Mouse (Mus musculus): ENCODE results near the gene Acoxl. TPM values are rescaled to one million over a fixed set of nuclear protein-coding genes. Genes with fewer than 3 reads are reported as not detected.

Gene Acoxl
- total and polyA plus RNA-seq, 3 experiments, result 0.05 TPM; not detected in 1

DNA sequence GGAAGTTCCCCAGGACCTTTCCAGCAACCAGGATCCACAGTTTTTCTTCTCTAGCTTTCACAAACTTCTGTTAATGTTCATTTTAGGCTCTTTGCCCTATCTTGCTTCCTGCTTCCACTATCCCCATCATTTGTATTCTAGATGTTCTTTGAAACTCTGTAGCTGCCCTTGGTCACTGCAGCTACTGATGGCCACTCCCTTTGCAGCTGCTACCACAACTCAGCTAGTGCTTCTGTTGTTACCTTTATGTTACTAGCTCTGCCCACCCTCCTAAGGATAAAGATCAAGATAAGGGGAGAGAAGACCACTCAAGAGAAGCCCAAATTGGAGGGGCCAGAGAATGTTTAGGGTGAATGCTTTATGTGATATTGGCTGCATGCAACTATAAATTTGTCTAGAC, 7.3 kb downstream of the Acoxl start:
- H3K27me3 ChIP-seq (ENCODE audit: insufficient read depth, low read length), result peaks cover 17% of the 10 kb centered on the region
- H3K4me3 ChIP-seq (ENCODE audit: low read depth, low read length), result no peak overlapping the region
- no peaks in the 10 kb centered on the region; the same call in 1 of the 2 replicates for H3K4me1 ChIP-seq (ENCODE audit: insufficient read depth, low read depth, low read length)
- no peak for DNase-seq (ENCODE audit: low spot score)
- H3K9me3 ChIP-seq (replicated peaks), result no peaks in the 10 kb centered on the region
- H3K36me3 ChIP-seq (replicated peaks), result no peaks in the 10 kb centered on the region
- TF ChIP-seq GATA2 (IDR thresholded peaks at IDR 0.05; ENCODE audit: borderline replicate concordance, low read depth, low read length) (no peak), GATA1 (IDR thresholded peaks at IDR 0.05; ENCODE audit: borderline replicate concordance, low read length) (no peak), POLR2AphosphoS5 (IDR thresholded peaks at IDR 0.05; ENCODE audit: insufficient replicate concordance, low read depth, low read length) (no peak), TAL1 (conservative IDR thresholded peaks at IDR 0.05; ENCODE audit: low read depth, low read length) (no peak), CTCF (IDR thresholded peaks at IDR 0.05; ENCODE audit: low read depth, low read length) (no peak)
- no peak for ATAC-seq (ENCODE audit: extremely low read depth, insufficient number of reproducible peaks, low FRiP score, poor library complexity, severe bottlenecking)

DNA sequence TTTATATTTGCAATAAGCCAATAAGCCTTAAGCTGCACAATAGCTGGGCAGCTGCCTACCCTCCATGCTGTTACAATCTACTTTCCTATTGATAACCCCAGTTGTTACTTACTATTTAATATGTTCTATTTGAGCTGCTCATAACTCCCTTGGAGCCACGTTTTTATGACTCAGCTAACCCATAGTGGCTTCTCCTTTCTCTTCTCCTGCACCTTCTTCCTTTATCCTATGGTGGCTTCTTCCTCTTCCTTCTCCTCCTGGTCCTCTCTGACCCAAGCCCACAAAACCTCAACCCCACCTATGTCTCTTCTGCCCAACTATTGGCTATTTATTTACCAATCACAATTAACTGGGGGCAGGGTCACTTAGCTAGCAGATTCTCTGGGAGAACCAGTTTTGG, 7.9 kb downstream of the Acoxl start:
- no peak for TF ChIP-seq GATA1 (IDR thresholded peaks at IDR 0.05; ENCODE audit: borderline replicate concordance, low read length)
- no peak for TF ChIP-seq TAL1 (conservative IDR thresholded peaks at IDR 0.05; ENCODE audit: low read depth, low read length)
- no peak for TF ChIP-seq POLR2AphosphoS5 (IDR thresholded peaks at IDR 0.05; ENCODE audit: insufficient replicate concordance, low read depth, low read length)
- no peak for TF ChIP-seq CTCF (IDR thresholded peaks at IDR 0.05; ENCODE audit: low read depth, low read length)
- no peak for TF ChIP-seq GATA2 (IDR thresholded peaks at IDR 0.05; ENCODE audit: borderline replicate concordance, low read depth, low read length)
- Histone ChIP-seq H3K4me1 (ENCODE audit: insufficient read depth, low read depth, low read length) (no peaks in the 10 kb centered on the region; the same call in 1 of the 2 replicates), H3K4me3 (ENCODE audit: low read depth, low read length) (no peak overlapping the region), H3K9me3 (replicated peaks) (no peaks in the 10 kb centered on the region), H3K27me3 (ENCODE audit: insufficient read depth, low read length) (peaks cover 16% of the 10 kb centered on the region), H3K36me3 (replicated peaks) (no peaks in the 10 kb centered on the region)
- ATAC-seq (ENCODE audit: extremely low read depth, insufficient number of reproducible peaks, low FRiP score, poor library complexity, severe bottlenecking) (no peak), DNase-seq (ENCODE audit: low spot score) (no peak)

DNA sequence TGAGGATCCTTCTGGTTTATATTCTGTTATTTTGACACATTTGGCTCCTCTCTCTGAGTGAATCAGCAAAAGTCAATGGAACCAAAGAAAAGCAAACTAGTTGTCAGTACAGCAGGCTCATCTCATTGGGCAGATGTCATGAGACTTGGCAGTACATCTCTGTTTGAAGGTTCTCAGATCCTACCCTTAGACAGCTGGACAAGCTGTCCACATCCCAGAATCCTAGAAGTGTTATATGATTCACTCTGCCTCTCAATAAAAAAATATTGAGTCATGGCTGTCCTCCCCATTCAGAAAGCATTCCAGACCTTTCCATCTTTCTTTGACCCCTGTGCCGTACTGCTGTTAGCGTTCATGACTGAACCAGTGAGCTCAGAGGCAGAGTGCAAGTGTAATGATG, 11.7 kb downstream of the Acoxl start:
- no peaks in the 10 kb centered on the region for H3K36me3 ChIP-seq (replicated peaks)
- ATAC-seq (ENCODE audit: extremely low read depth, insufficient number of reproducible peaks, low FRiP score, poor library complexity, severe bottlenecking), result no peak
- peaks cover 7% of the 10 kb centered on the region for H3K27me3 ChIP-seq (ENCODE audit: insufficient read depth, low read length)
- no peak overlapping the region for H3K4me3 ChIP-seq (ENCODE audit: low read depth, low read length)
- H3K4me1 ChIP-seq (ENCODE audit: insufficient read depth, low read depth, low read length), result no peaks in the 10 kb centered on the region
- no peaks in the 10 kb centered on the region for H3K9me3 ChIP-seq (replicated peaks)
- TF ChIP-seq GATA2 (IDR thresholded peaks at IDR 0.05; ENCODE audit: borderline replicate concordance, low read depth, low read length) (no peak), POLR2AphosphoS5 (IDR thresholded peaks at IDR 0.05; ENCODE audit: insufficient replicate concordance, low read depth, low read length) (no peak), GATA1 (IDR thresholded peaks at IDR 0.05; ENCODE audit: borderline replicate concordance, low read length) (no peak), CTCF (IDR thresholded peaks at IDR 0.05; ENCODE audit: low read depth, low read length) (no peak), TAL1 (conservative IDR thresholded peaks at IDR 0.05; ENCODE audit: low read depth, low read length) (no peak)
- no peak for DNase-seq (ENCODE audit: low spot score)

DNA sequence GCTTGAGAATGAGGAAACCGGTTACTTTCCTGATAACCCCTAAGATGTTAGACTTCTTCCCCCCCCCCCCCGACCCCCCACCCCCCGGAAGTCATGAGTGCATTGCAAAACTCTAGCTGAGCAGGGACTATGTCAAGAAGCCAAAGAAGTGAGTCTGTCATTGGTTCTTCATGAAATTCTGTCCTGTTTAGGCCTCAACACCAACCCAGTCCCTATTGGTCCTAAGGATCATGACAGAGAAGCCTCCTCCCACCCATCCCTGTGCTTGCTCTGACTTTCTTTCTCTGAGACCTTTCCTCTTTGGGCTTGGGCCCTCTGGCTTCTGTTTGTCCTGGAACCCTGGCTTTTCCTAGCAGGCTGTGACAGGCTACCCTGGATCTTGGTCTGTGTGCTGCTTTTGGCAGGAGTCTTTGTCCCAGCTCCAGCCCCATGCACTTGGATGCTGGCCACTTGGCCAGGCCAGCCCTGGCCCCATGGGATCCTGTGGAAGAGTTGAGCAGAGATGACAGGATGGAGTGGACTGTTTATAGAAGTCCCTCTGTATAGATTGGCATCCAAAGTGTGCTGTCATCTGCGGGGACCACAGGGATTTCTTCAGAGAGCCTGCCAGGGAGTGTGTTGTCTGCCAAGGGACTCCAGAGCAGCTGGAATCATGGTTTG, 15.8 kb downstream of the Acoxl start:
- no peaks in the 10 kb centered on the region for H3K36me3 ChIP-seq (replicated peaks)
- TF ChIP-seq GATA2 (IDR thresholded peaks at IDR 0.05; ENCODE audit: borderline replicate concordance, low read depth, low read length) (no peak), GATA1 (IDR thresholded peaks at IDR 0.05; ENCODE audit: borderline replicate concordance, low read length) (no peak), TAL1 (conservative IDR thresholded peaks at IDR 0.05; ENCODE audit: low read depth, low read length) (no peak), POLR2AphosphoS5 (IDR thresholded peaks at IDR 0.05; ENCODE audit: insufficient replicate concordance, low read depth, low read length) (no peak), CTCF (IDR thresholded peaks at IDR 0.05; ENCODE audit: low read depth, low read length) (no peak)
- no peak overlapping the region for H3K4me3 ChIP-seq (ENCODE audit: low read depth, low read length)
- H3K9me3 ChIP-seq (replicated peaks), result no peaks in the 10 kb centered on the region
- peaks cover 6% of the 10 kb centered on the region for H3K27me3 ChIP-seq (ENCODE audit: insufficient read depth, low read length)
- ATAC-seq (ENCODE audit: extremely low read depth, insufficient number of reproducible peaks, low FRiP score, poor library complexity, severe bottlenecking) (no peak), DNase-seq (ENCODE audit: low spot score) (no peak)
- H3K4me1 ChIP-seq (ENCODE audit: insufficient read depth, low read depth, low read length), result no peaks in the 10 kb centered on the region

DNA sequence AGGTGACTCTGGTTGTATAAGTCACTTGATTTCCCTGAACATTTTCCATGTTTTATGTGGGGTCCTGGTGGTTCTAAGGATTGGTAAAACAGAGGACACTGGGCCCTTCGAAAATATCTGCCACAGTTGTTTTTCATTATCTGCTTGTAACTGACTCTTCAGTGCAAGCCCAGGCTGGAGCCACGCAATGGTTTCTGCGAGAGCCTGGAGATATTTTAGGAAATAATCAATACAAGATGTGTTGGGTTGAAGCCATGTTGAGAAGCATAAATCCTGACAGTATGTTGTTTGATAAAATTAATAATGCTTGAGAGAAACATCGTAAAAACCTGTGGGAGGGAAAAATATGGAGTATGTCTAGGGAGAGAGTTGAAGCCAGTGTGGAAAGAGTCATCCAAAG, 25.7 kb downstream of the Acoxl start:
- DNase-seq (ENCODE audit: low spot score) (no peak), ATAC-seq (ENCODE audit: extremely low read depth, insufficient number of reproducible peaks, low FRiP score, poor library complexity, severe bottlenecking) (no peak)
- H3K4me1 ChIP-seq (ENCODE audit: insufficient read depth, low read depth, low read length), result no peaks in the 10 kb centered on the region
- TF ChIP-seq TAL1 (conservative IDR thresholded peaks at IDR 0.05; ENCODE audit: low read depth, low read length) (no peak), GATA2 (IDR thresholded peaks at IDR 0.05; ENCODE audit: borderline replicate concordance, low read depth, low read length) (no peak), GATA1 (IDR thresholded peaks at IDR 0.05; ENCODE audit: borderline replicate concordance, low read length) (no peak), CTCF (IDR thresholded peaks at IDR 0.05; ENCODE audit: low read depth, low read length) (no peak), POLR2AphosphoS5 (IDR thresholded peaks at IDR 0.05; ENCODE audit: insufficient replicate concordance, low read depth, low read length) (no peak)
- peaks cover 16% of the 10 kb centered on the region; the same call in 1 of the 2 replicates for H3K27me3 ChIP-seq (ENCODE audit: insufficient read depth, low read length)
- H3K36me3 ChIP-seq (replicated peaks), result no peaks in the 10 kb centered on the region
- H3K4me3 ChIP-seq (ENCODE audit: low read depth, low read length), result no peak overlapping the region
- no peaks in the 10 kb centered on the region for H3K9me3 ChIP-seq (replicated peaks)

DNA sequence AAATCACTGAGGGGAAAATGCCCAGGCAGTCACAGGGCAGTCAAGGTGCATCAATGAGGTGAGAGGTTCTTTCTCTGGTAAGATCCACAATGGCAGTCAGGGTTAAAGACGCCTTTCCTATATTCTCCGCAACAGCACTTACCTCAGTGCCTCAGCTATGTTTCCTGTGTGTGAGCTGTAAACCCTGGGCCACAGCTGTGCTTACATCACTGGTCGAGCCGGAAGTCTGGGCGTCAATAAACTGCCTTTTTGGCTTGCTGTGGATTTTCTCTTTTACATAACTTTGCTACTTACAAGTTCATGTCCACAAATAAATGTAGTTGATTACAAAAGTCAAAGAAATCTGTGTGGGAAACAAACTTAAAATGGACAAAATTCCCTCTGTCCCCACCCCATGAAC, 42.4 kb downstream of the Acoxl start:
- Histone ChIP-seq H3K4me1 (ENCODE audit: insufficient read depth, low read depth, low read length) (no peaks in the 10 kb centered on the region), H3K27me3 (ENCODE audit: insufficient read depth, low read length) (peaks cover 14% of the 10 kb centered on the region), H3K4me3 (ENCODE audit: low read depth, low read length) (no peak overlapping the region), H3K36me3 (replicated peaks) (no peaks in the 10 kb centered on the region), H3K9me3 (replicated peaks) (no peaks in the 10 kb centered on the region)
- TF ChIP-seq GATA1 (IDR thresholded peaks at IDR 0.05; ENCODE audit: borderline replicate concordance, low read length), result no peak
- no peak for TF ChIP-seq POLR2AphosphoS5 (IDR thresholded peaks at IDR 0.05; ENCODE audit: insufficient replicate concordance, low read depth, low read length)
- no peak for TF ChIP-seq GATA2 (IDR thresholded peaks at IDR 0.05; ENCODE audit: borderline replicate concordance, low read depth, low read length)
- no peak for TF ChIP-seq TAL1 (conservative IDR thresholded peaks at IDR 0.05; ENCODE audit: low read depth, low read length)
- no peak for TF ChIP-seq CTCF (IDR thresholded peaks at IDR 0.05; ENCODE audit: low read depth, low read length)
- no peak for ATAC-seq (ENCODE audit: extremely low read depth, insufficient number of reproducible peaks, low FRiP score, poor library complexity, severe bottlenecking)
- DNase-seq (ENCODE audit: low spot score), result no peak
